Mouse (Mus musculus) naive thymus-derived CD4-positive, alpha-beta T cell, adult 2 months (primary cell): Measurements from ENCODE around the gene Olfr1375.
A peak's percentile ranks its signal among the peaks of the same experiment; 100 is the strongest.
"Not testable (repeated sequence)": the region's sequence is repeated elsewhere in the genome, so short reads cannot be mapped to it uniquely, and the experiment has no call there.

Source experiments
- DNase-seq: peaks from one replicate; pipeline ENCODE4 v3.0.0-alpha.2; 2011; ENCODE audit warnings: low read depth

The Olfr1375 gene

DNA sequence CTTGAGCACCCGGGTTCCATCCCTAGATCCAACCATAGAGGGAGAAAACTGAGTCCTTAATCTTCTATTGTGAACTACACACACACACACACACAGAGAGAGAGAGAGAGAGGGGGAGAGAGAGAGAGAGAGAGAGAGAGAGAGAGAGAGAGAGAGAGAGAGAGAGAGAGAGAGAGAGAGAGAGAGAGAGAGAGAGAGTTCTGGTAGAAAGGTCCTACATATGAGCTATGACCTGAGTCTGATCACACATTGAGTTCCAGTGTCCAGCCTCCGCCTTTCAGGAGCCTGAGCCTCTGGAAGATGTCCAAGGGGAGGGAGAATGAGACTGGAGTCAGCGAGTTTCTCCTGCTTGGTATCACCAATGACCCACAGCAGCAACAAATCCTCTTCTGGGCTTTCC, at the start of gene Olfr1375:
Gene Olfr1375 (plus strand): TSS at position 301 of the 400 bp plus-strand sequence.
- DNase-seq, result not testable (repeated sequence)

DNA sequence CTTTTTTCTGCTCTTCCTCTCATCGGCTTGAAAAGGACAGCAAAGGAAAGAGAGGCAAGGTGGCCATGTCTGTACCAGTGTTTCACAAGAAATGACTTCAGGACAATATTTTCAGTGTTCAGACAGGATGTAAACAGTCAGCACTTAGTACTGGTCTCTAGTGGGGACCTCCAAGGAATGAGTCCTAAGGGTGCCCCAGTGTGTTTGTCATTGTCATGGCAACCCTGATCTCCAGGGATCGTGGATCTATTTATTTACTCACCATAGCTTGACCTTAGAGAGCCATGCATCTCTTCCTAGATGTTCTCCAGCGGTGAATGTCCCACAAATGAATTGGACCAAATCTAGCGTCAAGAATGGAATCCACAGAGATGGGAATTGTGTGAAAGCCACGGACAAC, 44.6 kb upstream of the Olfr1375 start, which contains the start of gene Olfr51:
Gene Olfr51 (plus strand): TSS at position 301 of the 400 bp plus-strand sequence.
- DNase-seq, result no peak

DNA sequence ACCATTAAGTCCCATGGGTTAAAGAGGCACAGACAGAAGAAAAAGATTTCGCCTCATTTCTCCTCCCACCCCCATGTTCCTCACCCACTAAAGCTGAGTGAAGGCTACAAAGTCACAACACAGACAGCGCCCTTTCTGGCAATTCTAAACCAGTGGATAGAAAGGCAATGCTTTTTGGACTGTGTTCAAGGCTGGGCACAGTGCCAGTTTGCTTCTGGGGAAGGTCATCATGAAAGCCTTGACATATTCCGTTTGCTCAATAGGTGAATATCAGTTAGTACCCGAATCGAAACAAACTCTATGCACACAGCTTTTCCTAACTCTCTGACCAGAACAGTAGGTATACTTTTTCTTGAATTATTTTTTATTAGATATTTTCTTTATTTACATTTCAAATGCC, 36.1 kb upstream of the Olfr1375 start:
- DNase-seq, result no peak

DNA sequence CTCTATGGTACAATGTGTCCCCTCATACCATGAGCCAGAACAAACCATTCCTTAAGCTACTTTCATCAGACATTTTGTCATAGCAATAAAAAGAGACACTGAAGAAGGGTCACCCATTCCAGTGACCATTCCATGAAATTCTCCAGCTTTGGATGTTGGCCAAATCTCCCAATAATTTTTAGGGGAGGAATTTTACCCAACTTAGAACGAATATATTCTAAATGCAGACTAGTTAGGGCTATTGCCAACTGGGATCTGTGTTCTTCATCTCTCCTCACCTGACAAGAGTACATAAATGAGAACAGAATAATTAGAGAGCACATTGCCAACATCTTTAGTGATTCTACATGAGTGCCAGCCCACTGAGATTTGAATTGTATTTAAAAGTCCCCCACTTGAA, 34.0 kb upstream of the Olfr1375 start, which contains the start of gene Olfr54:
Gene Olfr54 (plus strand): TSS at position 301 of the 400 bp plus-strand sequence.
- DNase-seq, result no peak

DNA sequence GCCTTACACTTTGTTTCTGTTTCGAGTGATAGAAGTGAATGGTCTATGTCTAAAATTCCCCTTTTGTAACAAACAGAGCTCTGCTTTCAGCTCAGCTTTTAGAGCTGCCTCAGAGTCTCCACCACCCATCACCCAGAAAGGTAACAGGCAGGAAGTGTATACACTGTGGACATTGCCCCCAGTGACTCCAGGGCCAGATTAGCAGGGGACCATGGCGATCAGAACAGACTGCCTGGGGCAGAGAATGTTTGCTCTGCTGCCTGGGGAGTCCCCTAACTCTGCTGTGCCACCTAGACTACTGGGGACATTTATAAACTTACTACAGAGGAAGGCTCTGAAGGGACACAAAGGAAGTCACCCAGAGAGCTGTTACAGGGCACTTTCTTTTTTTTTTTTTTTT, 31.6 kb upstream of the Olfr1375 start:
- DNase-seq, result no peak

DNA sequence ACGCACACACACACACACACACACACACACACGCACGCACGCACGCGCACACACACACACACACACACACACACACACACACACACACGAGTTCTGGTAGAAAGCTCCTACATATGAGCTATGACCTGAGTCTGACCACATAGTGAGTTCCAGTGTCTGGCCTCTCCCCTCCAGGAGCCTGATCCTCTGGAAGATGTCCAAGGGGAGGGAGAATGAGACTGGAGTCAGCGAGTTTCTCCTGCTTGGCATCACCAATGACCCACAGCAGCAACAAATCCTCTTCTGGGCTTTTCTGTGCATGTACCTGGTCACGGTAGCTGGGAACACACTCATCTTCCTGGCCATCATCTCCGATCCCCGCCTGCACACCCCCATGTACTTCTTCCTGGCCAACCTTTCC, 21.1 kb upstream of the Olfr1375 start:
- DNase-seq, result not testable (repeated sequence)

DNA sequence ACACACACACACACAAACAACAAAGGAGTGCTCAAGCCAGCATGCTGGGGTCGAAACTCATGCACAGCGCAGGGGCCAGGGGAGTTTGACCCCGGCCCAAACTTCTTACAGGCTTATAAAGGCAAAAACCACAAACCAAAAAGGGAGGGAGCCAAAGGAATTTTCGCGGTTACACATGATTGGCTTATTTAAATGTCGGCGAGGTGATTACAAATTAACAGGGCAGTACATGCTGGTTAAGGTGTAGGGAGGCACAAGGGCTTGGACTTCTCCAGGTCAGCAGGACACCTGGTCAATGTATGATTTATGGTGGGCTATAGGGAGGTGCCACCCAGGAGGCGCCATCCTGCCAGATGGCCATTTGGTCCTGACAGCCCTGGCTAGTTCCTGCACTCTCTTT, 18.5 kb upstream of the Olfr1375 start:
- DNase-seq, result not testable (repeated sequence)

DNA sequence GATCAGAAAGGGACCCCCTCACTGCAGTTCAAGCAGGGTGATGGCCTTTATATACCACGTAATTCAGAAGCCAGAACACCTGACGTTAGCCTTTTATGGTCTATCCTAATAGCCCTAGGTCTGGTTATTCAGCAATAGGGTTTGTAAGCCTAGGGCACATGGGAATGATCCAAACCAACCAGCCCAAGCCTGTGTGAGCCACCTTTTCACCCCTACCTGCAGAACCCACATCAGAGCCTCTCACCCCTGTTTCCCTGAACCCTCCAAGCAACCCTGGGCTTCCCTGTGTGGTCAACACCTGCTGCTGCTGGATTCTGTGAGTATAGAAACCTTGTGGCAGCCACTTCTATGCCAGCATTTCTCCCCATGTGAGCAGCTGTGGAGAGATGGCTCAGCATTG, 17.7 kb upstream of the Olfr1375 start:
- DNase-seq, result no peak

DNA sequence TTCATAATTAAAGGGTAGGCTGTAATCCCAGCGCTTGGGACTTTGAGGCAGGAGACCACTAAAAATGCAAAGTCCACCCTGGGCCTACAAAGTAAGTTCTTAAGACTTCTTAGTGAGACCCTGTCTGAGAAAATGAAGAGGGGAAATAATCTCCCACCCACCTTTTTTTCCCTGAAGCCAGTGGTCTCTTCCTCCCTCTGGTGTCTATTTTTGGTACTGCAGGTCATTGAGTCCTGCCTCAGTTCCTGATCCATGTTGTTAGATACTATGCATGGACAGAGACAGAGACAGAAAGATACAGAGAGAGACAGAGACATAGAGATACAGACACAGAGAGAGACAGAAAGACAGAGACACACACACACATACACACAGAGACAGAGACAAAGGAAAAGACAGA, 15.1 kb upstream of the Olfr1375 start:
- peak; percentile 48 for DNase-seq

DNA sequence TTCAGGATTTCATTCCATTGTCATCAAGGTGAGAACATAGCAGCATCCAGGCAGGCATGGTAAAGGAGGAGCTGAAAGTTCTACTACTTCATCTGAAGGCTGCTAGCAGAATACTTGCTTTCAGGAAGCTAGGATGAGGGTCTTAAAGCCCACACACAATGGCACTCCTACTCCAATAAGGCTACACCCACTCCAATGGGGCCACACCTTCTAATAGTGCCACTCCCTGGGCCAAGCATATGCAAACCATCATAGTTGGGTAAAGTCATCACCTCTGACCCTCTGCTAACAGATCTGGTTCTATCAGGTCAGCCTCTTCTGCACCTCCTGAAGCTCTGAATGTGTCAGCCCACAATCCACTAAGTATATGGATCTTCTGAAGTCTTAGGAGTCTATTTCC, 13.8 kb upstream of the Olfr1375 start:
- not testable (repeated sequence) for DNase-seq

DNA sequence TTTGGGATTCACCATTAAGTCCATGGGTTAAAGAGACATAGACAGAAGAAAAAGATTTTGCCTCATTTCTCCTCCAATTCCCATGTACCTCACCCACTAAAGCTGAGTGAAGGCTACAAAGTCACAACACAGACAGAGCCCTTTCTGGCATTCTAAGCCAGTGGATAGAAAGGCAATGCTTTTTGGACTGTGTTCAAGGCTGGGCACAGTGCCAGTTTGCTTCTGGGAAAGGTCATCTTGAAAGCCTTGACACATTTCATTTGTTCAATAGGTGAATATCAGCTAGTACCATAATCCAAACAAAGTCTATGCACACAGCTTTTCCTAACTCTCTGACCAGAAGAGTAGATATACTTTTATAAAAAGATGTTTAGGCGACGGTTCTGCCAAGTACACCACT, 12.0 kb upstream of the Olfr1375 start:
- no peak for DNase-seq

DNA sequence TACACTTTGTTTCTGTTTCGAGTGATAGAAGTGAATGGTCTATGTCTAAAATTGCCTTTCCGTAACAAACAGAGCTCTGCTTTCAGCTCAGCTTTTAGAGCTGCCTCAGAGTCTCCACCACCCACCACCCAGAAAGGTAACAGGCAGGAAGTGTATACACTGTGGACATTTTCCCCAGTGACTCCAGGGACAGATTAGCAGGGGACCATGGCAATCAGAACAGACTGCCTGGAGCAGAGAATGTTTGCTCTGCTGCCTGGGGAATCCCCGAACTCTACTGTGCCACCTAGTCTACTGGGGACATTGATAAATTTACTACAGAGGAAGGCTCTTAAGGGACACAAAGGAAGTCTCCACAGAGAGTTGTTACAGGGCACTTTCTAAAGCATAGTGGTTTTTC, 3.1 kb upstream of the Olfr1375 start:
- DNase-seq, result not testable (repeated sequence)

DNA sequence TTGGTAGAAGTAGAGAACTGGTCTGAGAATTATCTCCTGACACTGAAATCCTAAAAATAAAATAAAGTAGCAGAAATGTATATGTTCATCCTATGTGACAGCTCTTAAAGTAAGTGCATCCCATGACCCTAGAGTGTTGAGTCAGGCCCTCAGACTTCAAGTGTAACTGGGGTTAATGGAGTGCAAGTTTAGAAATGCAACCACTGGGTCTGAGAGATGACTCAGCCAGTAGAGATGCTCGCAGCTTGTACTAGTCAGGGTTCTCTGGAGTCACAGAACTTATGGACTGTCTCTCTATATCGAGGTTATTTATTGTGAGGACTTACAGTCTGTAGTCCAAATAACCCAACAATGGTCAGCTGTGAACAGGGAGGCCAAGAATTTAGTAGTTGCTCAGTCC, 3.8 kb downstream of the Olfr1375 start:
- DNase-seq, result no peak

DNA sequence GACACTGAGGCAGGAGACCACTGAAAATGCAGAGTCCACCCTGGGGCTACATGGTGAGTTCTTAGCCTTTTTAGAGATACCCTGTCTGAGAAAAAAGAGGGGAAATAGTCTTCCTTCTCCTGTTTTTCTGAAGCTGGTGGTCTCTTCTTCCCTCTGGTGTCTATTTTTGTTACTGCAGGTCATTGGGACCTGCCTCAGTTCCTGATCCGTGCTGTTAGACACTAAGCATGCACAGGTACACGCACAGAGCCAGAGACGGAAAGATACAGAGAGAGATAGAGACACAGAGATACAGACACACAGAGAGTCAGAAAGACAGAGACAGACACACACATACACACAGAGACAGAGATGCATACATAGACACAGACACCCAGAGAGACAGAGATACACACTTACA, 5.3 kb downstream of the Olfr1375 start:
- DNase-seq, result no peak

DNA sequence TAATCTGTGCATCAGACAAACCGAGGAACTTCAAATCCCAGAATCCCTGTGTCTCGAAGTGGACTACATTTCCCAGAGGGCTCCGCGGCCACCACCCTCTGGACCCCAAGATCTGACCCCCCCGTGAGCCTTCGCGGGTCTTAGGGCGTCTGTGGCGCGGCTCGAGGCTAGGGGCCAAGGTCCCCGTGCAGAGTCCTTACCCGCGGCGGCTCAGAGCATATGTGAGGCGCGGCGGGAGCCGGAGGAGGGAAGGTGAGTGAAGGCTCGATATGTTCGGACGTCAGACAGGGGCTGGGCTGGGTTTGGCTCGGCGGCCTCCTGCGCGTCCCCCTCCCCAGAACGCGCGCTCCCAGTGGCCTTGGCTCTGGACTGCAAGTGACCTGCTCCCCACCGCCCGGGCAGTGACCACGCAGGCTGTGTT, 11.3 kb downstream of the Olfr1375 start, which contains the start of gene Zfp354a:
Gene Zfp354a (plus strand): TSS at position 107 of the 421 bp plus-strand sequence.
- DNase-seq, result no peak

DNA sequence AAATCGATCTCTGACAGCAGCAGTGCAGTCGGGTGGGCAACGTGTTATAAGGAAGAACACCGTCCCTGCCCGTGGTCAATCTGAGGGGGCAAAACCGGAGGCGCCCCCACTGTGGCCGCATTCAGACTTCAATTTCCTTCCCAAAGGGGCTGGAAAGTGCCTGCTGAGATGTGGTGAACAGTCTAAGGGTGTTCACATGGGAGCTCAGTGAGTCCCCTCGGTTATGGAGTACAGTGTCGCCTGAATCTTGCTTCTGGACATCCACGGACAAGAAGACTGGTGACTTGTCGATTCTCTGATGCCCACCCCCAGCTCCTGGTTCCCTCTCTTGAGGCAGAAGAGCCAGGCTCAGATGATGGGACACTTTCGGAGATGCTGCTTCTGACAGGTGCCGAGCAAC, 11.7 kb downstream of the Olfr1375 start:
- no peak for DNase-seq

DNA sequence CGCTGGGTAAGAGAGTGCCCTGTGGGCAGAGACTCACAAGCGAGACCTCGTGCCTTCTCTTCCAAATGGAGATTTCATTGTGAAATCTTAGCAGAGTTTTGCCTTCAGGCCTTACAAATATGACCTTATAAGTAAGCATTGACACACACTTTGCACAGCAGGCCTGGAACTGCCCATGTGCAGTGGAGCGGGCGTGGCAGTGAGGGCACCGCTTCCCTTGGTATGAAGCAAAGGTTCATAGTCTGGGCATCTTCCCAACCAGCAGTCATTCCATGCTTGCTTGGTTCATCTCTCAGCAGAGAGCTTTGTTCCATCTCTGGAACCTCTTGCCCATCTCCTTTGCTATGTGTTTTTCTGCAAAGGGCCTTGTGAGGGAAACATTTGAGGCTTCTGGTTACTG, 13.1 kb downstream of the Olfr1375 start:
- DNase-seq, result no peak

DNA sequence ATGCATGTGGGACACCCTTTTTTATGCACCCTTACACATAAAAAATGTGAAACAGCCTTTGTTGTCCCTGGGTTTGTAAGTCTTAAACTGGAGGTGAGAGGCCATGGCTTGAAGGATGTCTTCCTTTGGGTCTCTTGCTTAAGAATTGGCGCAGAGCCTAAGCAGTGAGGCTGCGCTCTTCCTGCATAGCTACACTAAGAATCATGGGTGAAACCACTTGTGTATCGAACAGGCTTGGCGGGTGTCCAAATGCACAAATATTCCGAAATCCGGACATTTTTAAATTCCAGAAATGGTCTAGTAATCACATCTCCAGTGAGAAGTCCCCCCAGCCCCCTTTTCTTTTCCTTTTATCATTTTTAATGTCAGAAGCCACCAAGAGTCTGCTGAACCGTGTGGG, 15.4 kb downstream of the Olfr1375 start:
- DNase-seq, result no peak

DNA sequence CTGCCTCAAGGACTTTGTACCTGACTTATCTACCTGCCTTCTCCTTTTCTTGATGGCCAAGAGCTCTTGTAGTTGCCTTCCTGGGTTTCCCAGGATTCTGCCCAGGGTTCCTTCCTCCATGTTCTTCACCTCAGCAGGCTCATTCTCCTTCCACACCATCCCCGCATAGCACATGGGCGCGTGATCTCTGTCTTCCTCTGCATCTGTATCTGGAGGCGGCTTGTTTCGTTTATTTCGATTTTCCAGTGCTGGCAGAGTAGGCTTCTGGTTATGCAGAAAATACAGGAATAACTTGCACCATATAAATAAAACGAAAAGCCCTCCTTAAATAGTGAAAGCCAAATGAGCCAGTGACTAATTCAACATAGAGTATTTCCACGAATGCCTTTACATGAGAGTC, 15.9 kb downstream of the Olfr1375 start:
- no peak for DNase-seq

DNA sequence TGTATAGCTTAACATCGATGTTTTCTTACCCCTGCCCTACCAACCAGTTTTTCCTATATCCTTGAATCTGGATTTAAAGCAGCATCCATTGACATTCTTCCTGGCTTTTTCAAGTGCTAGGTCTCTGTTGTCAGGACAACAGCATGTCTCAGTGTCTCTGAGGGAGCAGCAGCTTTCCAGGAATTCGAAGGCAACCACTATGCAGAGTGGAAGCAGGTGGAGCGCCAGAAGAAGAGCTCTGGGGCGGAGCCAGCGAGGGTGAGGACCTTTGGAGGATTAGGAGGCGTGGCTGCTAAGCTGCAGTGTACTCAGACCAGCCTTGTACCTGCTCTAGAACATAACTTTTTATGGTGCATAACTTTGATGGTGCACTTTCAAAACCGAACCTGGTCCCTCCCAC, 36.6 kb downstream of the Olfr1375 start:
- no peak for DNase-seq

DNA sequence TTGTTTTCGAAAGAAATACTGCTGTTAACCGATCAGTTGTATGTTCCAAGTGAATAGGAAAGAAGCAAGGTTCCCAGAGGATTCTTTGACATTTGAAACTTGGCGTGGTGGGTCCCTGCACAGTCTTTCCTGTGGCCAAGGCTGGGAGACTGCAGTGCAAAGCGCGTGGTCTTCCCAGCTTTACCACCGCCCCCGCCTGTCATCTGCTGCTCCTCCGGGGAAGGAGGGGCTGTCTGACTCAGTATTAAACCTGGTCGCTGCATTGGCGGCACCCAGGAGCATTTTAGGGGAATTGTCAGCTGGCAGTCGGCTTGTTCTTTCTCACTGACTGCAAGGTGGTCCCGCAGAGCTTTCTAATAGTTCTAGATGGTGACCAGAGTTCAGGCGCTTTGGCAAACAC, 37.4 kb downstream of the Olfr1375 start:
- DNase-seq, result no peak
